In the genomic region with DNA sequence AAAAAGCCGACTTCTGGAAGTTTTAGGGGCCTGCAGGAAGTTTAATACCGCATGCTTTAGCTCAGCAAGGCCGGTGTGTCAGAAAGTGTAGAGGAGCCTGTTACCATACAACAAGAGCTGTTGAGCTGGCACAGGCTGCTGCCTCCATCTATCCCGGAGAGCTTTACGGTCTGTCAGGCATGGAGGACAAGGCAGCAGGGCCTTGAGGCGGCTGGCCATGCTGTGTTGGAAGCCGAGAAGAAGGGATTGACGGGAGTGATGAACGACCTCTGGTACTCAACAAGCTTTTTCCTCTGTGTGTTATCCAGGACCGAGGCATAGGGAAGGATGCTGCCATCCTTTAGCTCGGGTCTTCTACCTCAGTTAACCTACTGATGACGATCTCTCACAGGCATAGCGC, we compare ENCODE assay signal across 26 mouse cellular contexts.
DNase-seq lines count a peak whose midpoint lies in the region; ATAC-seq and TF ChIP-seq lines count a peak whose summit lies in the region.
"Had no signal": no experiment of that assay in that cellular context is flagged by ENCODE, and none has a peak within 500 bp of the region (broad histone marks: within the 10 kb centered on the region; RNA-seq: fewer than 3 reads in every experiment).

No protein-coding gene starts in this region.

- H3K4me3 ChIP-seq in heart, adult 2 months, result no peak overlapping the region
- H3K4me3 ChIP-seq in kidney, embryonic 16.5 days (ENCODE audit: low read length), result no peak overlapping the region
- H3K4me3 ChIP-seq: embryonic facial prominence, embryonic 13.5 days; embryonic facial prominence, embryonic 15.5 days; erythroblast, embryonic 14.5 days; forebrain, embryonic 10.5 days; forebrain, embryonic 12.5 days had no signal

- no peak overlapping the region for H3K4me2 ChIP-seq in kidney, embryonic 16.5 days (replicated peaks; ENCODE audit: low read depth, low read length)
- H3K4me2 ChIP-seq: embryonic facial prominence, embryonic 13.5 days; embryonic facial prominence, embryonic 15.5 days; forebrain, embryonic 12.5 days had no signal

- peak; percentile 77 for DNase-seq in heart, adult 11 months
- no peak for DNase-seq in heart, adult 2 months
- no peak for DNase-seq in kidney, adult 11 months
- DNase-seq in neural tube, embryonic 10.5 days (ENCODE audit: extremely low spot score, low spot score), result no peak
- DNase-seq: adrenal gland, adult 8-10 months; adrenal gland, postnatal 14 days; adrenal gland, postnatal 36 days; B cell, adult 2 months; cerebellum, adult 11-12 months; cerebellum, adult 2 months; cerebellum, adult 9-10 months; cerebellum, postnatal 10 days; cerebellum, postnatal 25 days had no signal

- intact Hi-C loops in heart, adult 2 months (cut with DNase I), result no loop called here

- H3K4me1 ChIP-seq in heart, adult 2 months (ENCODE audit: control insufficient read depth, insufficient read depth, low read length), result no peaks in the 10 kb centered on the region
- H3K4me1 ChIP-seq in kidney, embryonic 16.5 days (ENCODE audit: insufficient read depth, low read length), result peaks cover 11% of the 10 kb centered on the region; the same call in 1 of the 2 replicates
- H3K4me1 ChIP-seq: embryonic facial prominence, embryonic 13.5 days; embryonic facial prominence, embryonic 15.5 days; forebrain, embryonic 10.5 days; forebrain, embryonic 12.5 days had no signal

- ATAC-seq in kidney, embryonic 16.5 days (ENCODE audit: low FRiP score, low TSS enrichment), result peak; percentile 27; the same call in 1 of the 2 replicates
- ATAC-seq: activated CD4-positive, CD25-positive, alpha-beta regulatory T cell, adult 4 months; CD4-positive, CD25-positive, alpha-beta regulatory T cell, adult 4 months; forebrain, embryonic 14.5 days; forebrain, embryonic 16.5 days; Patski had no signal

- H3K27me3 ChIP-seq in heart, adult 2 months (ENCODE audit: control insufficient read depth, insufficient read depth, low read length), result no peaks in the 10 kb centered on the region
- H3K27me3 ChIP-seq in kidney, embryonic 16.5 days (ENCODE audit: insufficient read depth, low read length), result no peaks in the 10 kb centered on the region
- H3K27me3 ChIP-seq: CH12.LX; embryonic facial prominence, embryonic 13.5 days; embryonic facial prominence, embryonic 15.5 days; forebrain, embryonic 12.5 days had no signal

- H3K79me2 ChIP-seq in heart, adult 2 months (replicated peaks; ENCODE audit: control insufficient read depth, insufficient read depth, low read length), result no peaks in the 10 kb centered on the region

- no peaks in the 10 kb centered on the region for H3K36me3 ChIP-seq in heart, adult 2 months (ENCODE audit: control insufficient read depth, insufficient read depth, low read length)
- no peaks in the 10 kb centered on the region for H3K36me3 ChIP-seq in kidney, embryonic 16.5 days (ENCODE audit: insufficient read depth, low read length)
- H3K36me3 ChIP-seq: embryonic facial prominence, embryonic 13.5 days; embryonic facial prominence, embryonic 15.5 days; forebrain, embryonic 10.5 days; forebrain, embryonic 12.5 days; G1E had no signal

- no peaks in the 10 kb centered on the region; the same call in 1 of the 2 replicates for H3K9me3 ChIP-seq in kidney, embryonic 16.5 days (ENCODE audit: low read length)
- H3K9me3 ChIP-seq: embryonic facial prominence, embryonic 13.5 days; embryonic facial prominence, embryonic 15.5 days; forebrain, embryonic 12.5 days had no signal

- no peak overlapping the region for H3K27ac ChIP-seq in heart, adult 2 months
- H3K27ac ChIP-seq in kidney, embryonic 16.5 days (ENCODE audit: low read length), result no peak overlapping the region
- H3K27ac ChIP-seq: embryonic facial prominence, embryonic 13.5 days; embryonic facial prominence, embryonic 15.5 days; forebrain, embryonic 10.5 days; forebrain, embryonic 12.5 days had no signal

- TF ChIP-seq CTCF in heart, adult 2 months (IDR thresholded peaks at IDR 0.05), result no peak

- no peak for TF ChIP-seq EP300 in heart, adult 2 months (IDR thresholded peaks at IDR 0.05; ENCODE audit: insufficient read depth, low read depth, low read length)

- H3K9ac ChIP-seq in heart, adult 2 months (ENCODE audit: low read depth, low read length), result no peak overlapping the region
- no peak overlapping the region for H3K9ac ChIP-seq in kidney, embryonic 16.5 days (replicated peaks; ENCODE audit: low read length)
- H3K9ac ChIP-seq: embryonic facial prominence, embryonic 13.5 days; embryonic facial prominence, embryonic 15.5 days; forebrain, embryonic 12.5 days had no signal

- 82% methylated on average over 13 of the region's 13 CpGs for WGBS in heart, adult 2 months
- 58% methylated on average over 13 of the region's 13 CpGs for WGBS in kidney, embryonic 16.5 days

- no peak for TF ChIP-seq POLR2A in heart, adult 2 months (IDR thresholded peaks at IDR 0.05; ENCODE audit: insufficient read depth, low read depth, low read length)
